Mouse (Mus musculus): ENCODE results near the gene Ndufs2. TPM values are rescaled to one million over a fixed set of nuclear protein-coding genes. Genes with fewer than 3 reads are reported as not detected.

Ndufs2 gene
- polyA plus RNA-seq, 1 experiment from 2014 or later: 260 TPM

- H3K9me3 ChIP-seq (replicated peaks; ENCODE audit: control insufficient read depth, low read length): no peaks in the 10 kb centered on the region
- no peak overlapping the region for H3K9ac ChIP-seq (ENCODE audit: low read length)
- no peak for DNase-seq (ENCODE audit: low spot score)
- 26% methylated on average over 11 of the region's 11 CpGs for WGBS
- H3K27me3 ChIP-seq (replicated peaks; ENCODE audit: control insufficient read depth, insufficient read depth, low read length): peaks cover 34% of the 10 kb centered on the region
- no peak for ATAC-seq
- H3K4me1 ChIP-seq (ENCODE audit: control insufficient read depth, insufficient read depth, low read length): peaks cover 7% of the 10 kb centered on the region; the same call in 1 of the 2 replicates
- peak overlapping the region; percentile 27; the same call in 1 of the 2 replicates for H3K4me2 ChIP-seq (ENCODE audit: low read length)
- H3K27ac ChIP-seq (ENCODE audit: low read depth, low read length): no peak overlapping the region
- no peak overlapping the region for H3K4me3 ChIP-seq (ENCODE audit: low read depth, low read length)
- no peaks in the 10 kb centered on the region for H3K36me3 ChIP-seq (ENCODE audit: control insufficient read depth, insufficient read depth, low read length)
These were observed 57.0 kb downstream of the Ndufs2 start for GRCm38 (mm10) chr1:171193911-171194830.

- Histone ChIP-seq H3K9me3 (replicated peaks; ENCODE audit: control insufficient read depth, low read length) (no peaks in the 10 kb centered on the region), H3K9ac (ENCODE audit: low read length) (peak overlapping the region; percentile 3), H3K36me3 (ENCODE audit: control insufficient read depth, insufficient read depth, low read length) (no peaks in the 10 kb centered on the region), H3K4me2 (ENCODE audit: low read length) (peak overlapping the region; percentile 27), H3K4me3 (ENCODE audit: low read depth, low read length) (peak overlapping the region; percentile 9; the same call in 1 of the 2 replicates), H3K4me1 (ENCODE audit: control insufficient read depth, insufficient read depth, low read length) (peaks cover 10% of the 10 kb centered on the region; the same call in 1 of the 2 replicates), H3K27me3 (replicated peaks; ENCODE audit: control insufficient read depth, insufficient read depth, low read length) (peaks cover 34% of the 10 kb centered on the region), H3K27ac (ENCODE audit: low read depth, low read length) (no peak overlapping the region)
- DNase-seq (ENCODE audit: low spot score) (peak; percentile 39), ATAC-seq (no peak)
- WGBS: 4% methylated on average over 18 of the region's 18 CpGs
These were observed 57.9 kb downstream of the Ndufs2 start for GRCm38 (mm10) chr1:171193093-171193840.

- no peaks in the 10 kb centered on the region for H3K9me3 ChIP-seq (replicated peaks; ENCODE audit: control insufficient read depth, low read length)
- H3K9ac ChIP-seq (ENCODE audit: low read length): no peak overlapping the region
- H3K4me1 ChIP-seq (ENCODE audit: control insufficient read depth, insufficient read depth, low read length): peaks cover 10% of the 10 kb centered on the region; the same call in 1 of the 2 replicates
- H3K4me3 ChIP-seq (ENCODE audit: low read depth, low read length): no peak overlapping the region
- H3K36me3 ChIP-seq (ENCODE audit: control insufficient read depth, insufficient read depth, low read length): no peaks in the 10 kb centered on the region
- DNase-seq (ENCODE audit: low spot score) (no peak), ATAC-seq (no peak)
- WGBS: 51% methylated on average over 10 of the region's 10 CpGs
- H3K27ac ChIP-seq (ENCODE audit: low read depth, low read length): no peak overlapping the region
- H3K27me3 ChIP-seq (replicated peaks; ENCODE audit: control insufficient read depth, insufficient read depth, low read length): peaks cover 34% of the 10 kb centered on the region
- no peak overlapping the region for H3K4me2 ChIP-seq (ENCODE audit: low read length)
These were observed 58.9 kb downstream of the Ndufs2 start for GRCm38 (mm10) chr1:171192283-171192682.

GRCm38 (mm10) chr1:171190832-171191231 is 60.4 kb downstream of the Ndufs2 start:
- Histone ChIP-seq H3K9ac (ENCODE audit: low read length) (no peak overlapping the region), H3K4me2 (ENCODE audit: low read length) (no peak overlapping the region), H3K27me3 (replicated peaks; ENCODE audit: control insufficient read depth, insufficient read depth, low read length) (peaks cover 25% of the 10 kb centered on the region), H3K4me3 (ENCODE audit: low read depth, low read length) (no peak overlapping the region), H3K9me3 (replicated peaks; ENCODE audit: control insufficient read depth, low read length) (no peaks in the 10 kb centered on the region), H3K36me3 (ENCODE audit: control insufficient read depth, insufficient read depth, low read length) (no peaks in the 10 kb centered on the region), H3K27ac (ENCODE audit: low read depth, low read length) (no peak overlapping the region), H3K4me1 (ENCODE audit: control insufficient read depth, insufficient read depth, low read length) (peaks cover 9% of the 10 kb centered on the region; the same call in 1 of the 2 replicates)
- ATAC-seq: no peak
- no peak for DNase-seq (ENCODE audit: low spot score)
- 91% methylated on average over 9 of the region's 9 CpGs for WGBS

GRCm38 (mm10) chr1:171189476-171190114 is 61.6 kb downstream of the Ndufs2 start:
- DNase-seq (ENCODE audit: low spot score) (peak; percentile 31), ATAC-seq (peak; percentile 35; the same call in 1 of the 2 replicates)
- Histone ChIP-seq H3K9ac (ENCODE audit: low read length) (no peak overlapping the region), H3K9me3 (replicated peaks; ENCODE audit: control insufficient read depth, low read length) (no peaks in the 10 kb centered on the region), H3K36me3 (ENCODE audit: control insufficient read depth, insufficient read depth, low read length) (no peaks in the 10 kb centered on the region), H3K4me3 (ENCODE audit: low read depth, low read length) (no peak overlapping the region), H3K4me1 (ENCODE audit: control insufficient read depth, insufficient read depth, low read length) (peaks cover 6% of the 10 kb centered on the region; the same call in 1 of the 2 replicates), H3K27me3 (replicated peaks; ENCODE audit: control insufficient read depth, insufficient read depth, low read length) (peaks cover 24% of the 10 kb centered on the region), H3K27ac (ENCODE audit: low read depth, low read length) (no peak overlapping the region), H3K4me2 (ENCODE audit: low read length) (no peak overlapping the region)
- WGBS: 19% methylated on average over 14 of the region's 14 CpGs

- 11% methylated on average over 8 of the region's 8 CpGs for WGBS
- Histone ChIP-seq H3K9ac (ENCODE audit: low read length) (no peak overlapping the region), H3K27ac (ENCODE audit: low read depth, low read length) (no peak overlapping the region), H3K27me3 (replicated peaks; ENCODE audit: control insufficient read depth, insufficient read depth, low read length) (peaks cover 18% of the 10 kb centered on the region; the same call in 1 of the 2 replicates), H3K9me3 (replicated peaks; ENCODE audit: control insufficient read depth, low read length) (no peaks in the 10 kb centered on the region), H3K4me3 (ENCODE audit: low read depth, low read length) (no peak overlapping the region), H3K4me2 (ENCODE audit: low read length) (no peak overlapping the region), H3K4me1 (ENCODE audit: control insufficient read depth, insufficient read depth, low read length) (peaks cover 6% of the 10 kb centered on the region; the same call in 1 of the 2 replicates), H3K36me3 (ENCODE audit: control insufficient read depth, insufficient read depth, low read length) (no peaks in the 10 kb centered on the region)
- ATAC-seq (peak; percentile 19; the same call in 1 of the 2 replicates), DNase-seq (ENCODE audit: low spot score) (peak; percentile 24)
These were observed 62.1 kb downstream of the Ndufs2 start for GRCm38 (mm10) chr1:171189046-171189445.

GRCm38 (mm10) chr1:171187851-171188700 is 63.1 kb downstream of the Ndufs2 start:
- peaks cover 6% of the 10 kb centered on the region; the same call in 1 of the 2 replicates for H3K4me1 ChIP-seq (ENCODE audit: control insufficient read depth, insufficient read depth, low read length)
- no peak overlapping the region for H3K4me3 ChIP-seq (ENCODE audit: low read depth, low read length)
- H3K27me3 ChIP-seq (replicated peaks; ENCODE audit: control insufficient read depth, insufficient read depth, low read length): peaks cover 11% of the 10 kb centered on the region; the same call in 1 of the 2 replicates
- ATAC-seq (no peak), DNase-seq (ENCODE audit: low spot score) (peak; percentile 11)
- no peak overlapping the region for H3K4me2 ChIP-seq (ENCODE audit: low read length)
- no peak overlapping the region for H3K9ac ChIP-seq (ENCODE audit: low read length)
- H3K27ac ChIP-seq (ENCODE audit: low read depth, low read length): no peak overlapping the region
- no peaks in the 10 kb centered on the region for H3K36me3 ChIP-seq (ENCODE audit: control insufficient read depth, insufficient read depth, low read length)
- 34% methylated on average over 13 of the region's 13 CpGs for WGBS
- H3K9me3 ChIP-seq (replicated peaks; ENCODE audit: control insufficient read depth, low read length): no peaks in the 10 kb centered on the region

- no peaks in the 10 kb centered on the region for H3K9me3 ChIP-seq (replicated peaks; ENCODE audit: control insufficient read depth, low read length)
- ATAC-seq: no peak
- H3K27me3 ChIP-seq (replicated peaks; ENCODE audit: control insufficient read depth, insufficient read depth, low read length): no peaks in the 10 kb centered on the region
- H3K4me1 ChIP-seq (ENCODE audit: control insufficient read depth, insufficient read depth, low read length): peaks cover 6% of the 10 kb centered on the region; the same call in 1 of the 2 replicates
- no peak overlapping the region for H3K4me3 ChIP-seq (ENCODE audit: low read depth, low read length)
- no peaks in the 10 kb centered on the region for H3K36me3 ChIP-seq (ENCODE audit: control insufficient read depth, insufficient read depth, low read length)
- WGBS: 58% methylated on average over 8 of the region's 8 CpGs
- H3K9ac ChIP-seq (ENCODE audit: low read length): no peak overlapping the region
- H3K27ac ChIP-seq (ENCODE audit: low read depth, low read length): no peak overlapping the region
- DNase-seq (ENCODE audit: low spot score): no peak
- no peak overlapping the region for H3K4me2 ChIP-seq (ENCODE audit: low read length)
These were observed 65.5 kb downstream of the Ndufs2 start for GRCm38 (mm10) chr1:171185655-171186054.
